Mouse (Mus musculus): ENCODE results near the gene Josd2.

DNA sequence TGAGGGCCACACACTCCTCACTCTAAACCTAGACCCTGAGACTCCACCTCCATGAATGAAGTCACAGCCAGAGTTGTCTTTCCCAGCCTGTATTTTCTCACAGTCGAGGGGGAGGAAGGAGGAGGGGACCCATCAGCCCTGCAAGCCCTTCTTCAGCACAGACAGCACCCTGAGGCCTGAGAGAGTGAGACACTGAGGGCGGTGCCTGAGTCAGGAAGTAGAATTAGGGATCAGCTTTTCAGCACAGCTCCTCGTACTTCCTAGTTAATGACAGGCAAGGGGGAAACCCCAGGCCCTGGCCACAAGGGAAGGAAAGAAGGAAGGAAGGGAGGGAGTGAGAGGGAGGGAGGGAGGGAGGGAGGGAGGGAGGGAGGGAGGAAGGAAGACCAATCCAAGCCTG, 14.5 kb upstream of the Josd2 start:
- TF ChIP-seq CTCF (IDR thresholded peaks at IDR 0.05; ENCODE audit: low read depth) (no peak), EP300 (IDR thresholded peaks at IDR 0.05; ENCODE audit: low read depth) (no peak)
